Mouse (Mus musculus) CH12F3 (cell line): ENCODE results near the gene Car3.
"Not testable (repeated sequence)": the region's sequence is repeated elsewhere in the genome, so short reads cannot be mapped to it uniquely, and the experiment has no call there.

Source experiments
- in situ Hi-C: fragments of 300-500 bp; cut with MboI; formaldehyde crosslinking; loops from 2 replicates; pipeline ENCODE4 v1.14.3; 2020; ENCODE audit warnings: low sequenced_read_pairs

The Car3 gene

GRCm38 (mm10) chr3:14863022-14863711 lies at the start of gene Car3:
Car3 (plus strand) TSS chr3:14863512.
- in situ Hi-C loops = no loop called here

- in situ Hi-C loops = not testable (repeated sequence)
Measured at GRCm38 (mm10) chr3:14815396-14815795, 47.9 kb upstream of the Car3 start.

GRCm38 (mm10) chr3:14819844-14820504 lies 43.3 kb upstream of the Car3 start:
- in situ Hi-C loops = no loop called here

DNA sequence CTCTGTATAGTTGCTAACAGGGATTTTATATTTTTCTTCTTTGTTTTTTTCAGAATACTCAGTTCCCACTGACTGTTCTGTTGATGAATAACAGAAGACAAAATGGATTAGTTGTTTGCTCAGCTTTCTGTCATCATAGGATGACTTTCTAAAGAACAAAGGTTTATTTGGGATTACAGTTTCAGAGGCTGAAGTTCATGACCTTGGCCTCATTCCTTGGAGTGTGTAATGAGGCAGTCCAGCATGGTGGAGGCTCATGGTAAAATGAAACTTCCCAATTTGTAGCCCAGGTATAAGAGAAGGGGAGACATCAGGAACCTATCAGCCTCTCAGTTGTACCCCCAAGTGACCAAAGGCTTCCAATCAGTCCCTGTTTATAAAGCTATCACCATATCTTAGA lies 34.4 kb upstream of the Car3 start:
- in situ Hi-C loops = no loop called here

DNA sequence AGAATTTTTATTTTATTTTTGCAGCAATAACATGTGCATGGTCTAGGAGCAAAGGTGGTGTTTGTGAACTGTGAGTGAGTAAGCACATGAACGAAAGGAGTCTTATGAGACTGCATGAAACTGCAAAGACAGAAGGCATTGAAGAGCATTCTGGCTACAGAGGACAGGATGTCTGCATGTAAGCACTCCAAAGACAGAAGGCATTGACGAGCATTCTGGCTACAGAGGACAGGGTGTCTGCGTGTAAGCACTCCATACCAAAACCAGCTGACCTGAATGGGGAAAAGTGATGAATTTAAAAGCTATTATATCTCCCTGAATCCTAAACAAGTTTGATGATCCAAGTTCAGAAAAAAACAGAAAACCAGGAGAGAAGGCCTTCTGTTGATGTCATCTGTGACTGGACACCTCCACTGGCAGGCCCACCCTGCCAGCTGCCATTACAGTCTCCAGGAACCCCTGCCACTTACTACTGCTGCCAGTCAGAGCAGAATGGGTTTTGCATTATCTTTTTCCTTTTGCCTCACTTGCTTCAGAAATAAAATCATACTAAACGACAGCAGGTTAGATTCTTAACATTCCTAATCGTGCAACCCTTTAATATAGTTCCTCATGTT lies 32.0 kb upstream of the Car3 start:
- in situ Hi-C loops = no loop called here

GRCm38 (mm10) chr3:14832766-14833165 lies 30.5 kb upstream of the Car3 start:
- in situ Hi-C loops = no loop called here

GRCm38 (mm10) chr3:14838936-14839335 lies 24.4 kb upstream of the Car3 start:
- in situ Hi-C loops = no loop called here

- in situ Hi-C loops = no loop called here
Measured at GRCm38 (mm10) chr3:14839466-14840118, 23.7 kb upstream of the Car3 start.

GRCm38 (mm10) chr3:14848587-14849254 lies 14.6 kb upstream of the Car3 start:
- in situ Hi-C loops = no loop called here

- in situ Hi-C loops = no loop called here
Measured at GRCm38 (mm10) chr3:14853966-14854365, 9.3 kb upstream of the Car3 start.

GRCm38 (mm10) chr3:14854446-14854845 lies 8.9 kb upstream of the Car3 start:
- in situ Hi-C loops = no loop called here

GRCm38 (mm10) chr3:14857874-14858273 lies 5.4 kb upstream of the Car3 start:
- in situ Hi-C loops = no loop called here

GRCm38 (mm10) chr3:14860291-14860690 lies 3.0 kb upstream of the Car3 start:
- in situ Hi-C loops = no loop called here

DNA sequence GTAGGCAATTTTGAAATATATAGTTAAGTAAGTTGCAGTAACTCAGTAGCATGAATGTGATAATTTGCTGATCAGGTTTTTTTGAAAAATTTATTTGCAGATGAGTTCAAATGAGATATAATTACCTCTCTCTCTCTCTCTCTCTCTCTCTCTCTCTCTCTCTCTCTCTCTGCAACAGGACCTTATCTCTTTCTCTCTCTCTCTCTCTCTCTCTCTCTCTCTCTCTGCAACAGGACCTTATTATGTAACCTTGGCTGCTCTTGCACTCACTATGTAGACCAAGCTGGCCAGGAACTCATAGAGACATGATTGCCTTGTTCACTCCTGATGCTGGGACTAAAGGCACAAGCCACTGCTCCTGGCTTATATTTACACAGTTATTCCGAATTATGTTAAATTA lies 2.1 kb upstream of the Car3 start:
- in situ Hi-C loops = no loop called here

DNA sequence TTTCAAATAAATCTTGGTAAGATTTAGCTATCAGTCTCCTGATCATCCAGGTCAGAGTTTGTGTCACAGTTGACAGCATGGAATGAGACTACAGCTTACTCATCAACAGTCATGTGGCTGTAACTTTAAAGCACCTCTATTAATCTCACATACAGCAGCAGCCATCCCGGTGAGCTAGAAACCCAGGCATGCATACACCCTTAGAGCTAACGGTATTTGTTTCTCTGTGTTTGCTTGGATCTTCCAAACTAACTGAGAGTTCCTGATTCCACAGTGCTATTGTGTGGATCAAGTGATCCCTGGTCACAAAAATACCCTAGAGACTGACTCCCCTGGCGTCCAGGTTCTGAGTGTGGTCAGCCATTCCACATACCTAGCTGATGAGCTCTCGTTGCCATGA lies 1.5 kb upstream of the Car3 start:
- in situ Hi-C loops = no loop called here

DNA sequence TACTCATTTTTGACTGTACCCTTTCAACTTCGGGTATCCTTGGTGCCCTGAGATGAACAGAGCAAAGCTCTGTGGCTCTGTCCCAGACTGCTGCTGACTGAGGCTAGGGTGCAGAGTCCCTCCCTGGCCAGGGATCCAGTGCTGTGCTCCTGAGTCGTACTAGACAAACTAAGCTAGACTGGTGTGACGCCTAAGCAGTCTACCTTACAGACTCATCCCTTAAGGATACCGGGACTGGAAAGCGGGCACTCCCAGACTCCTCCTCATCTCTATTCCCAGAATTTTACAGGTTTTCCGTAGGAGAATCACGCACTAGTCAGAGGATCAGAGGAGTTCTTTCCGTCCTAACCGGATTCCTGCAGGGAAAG lies 674 bp upstream of the Car3 start:
- in situ Hi-C loops = no loop called here

- in situ Hi-C loops = no loop called here
Measured at GRCm38 (mm10) chr3:14863922-14864321, 610 bp downstream of the Car3 start.

DNA sequence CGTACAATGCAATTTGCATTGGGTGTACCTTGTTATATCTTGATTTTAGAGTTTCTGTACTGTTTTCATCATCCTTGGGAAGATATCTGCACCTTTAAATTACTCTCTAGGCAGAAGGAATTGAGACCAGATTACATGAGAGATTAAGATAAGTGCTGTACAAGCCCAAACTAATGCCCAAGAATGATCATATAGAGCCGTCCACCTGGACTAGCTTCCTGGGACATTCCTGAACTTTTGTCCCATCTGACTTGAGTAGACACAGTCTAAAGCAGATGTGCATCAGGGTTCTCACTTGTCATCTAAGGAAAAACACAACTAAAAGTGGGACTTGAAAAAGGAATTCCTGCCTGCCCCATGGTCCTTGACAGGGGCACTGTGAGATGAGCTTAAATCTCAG lies 2.6 kb downstream of the Car3 start:
- in situ Hi-C loops = no loop called here

DNA sequence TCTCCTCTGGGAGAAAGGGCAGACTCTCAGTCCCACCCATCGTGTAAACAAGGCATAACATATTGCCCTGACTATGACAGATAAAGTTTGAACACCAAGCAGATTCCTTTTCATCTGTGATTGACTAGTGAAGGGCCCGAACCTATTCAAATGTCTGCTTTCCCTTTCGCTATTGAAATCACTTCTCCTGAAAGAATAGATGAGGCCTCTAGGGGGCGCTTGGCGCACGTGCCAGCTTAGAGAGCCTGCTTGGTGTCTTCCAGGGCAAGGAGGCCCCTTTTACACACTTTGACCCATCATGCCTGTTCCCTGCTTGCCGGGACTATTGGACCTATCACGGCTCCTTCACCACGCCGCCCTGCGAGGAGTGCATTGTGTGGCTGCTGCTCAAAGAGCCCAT lies 6.5 kb downstream of the Car3 start:
- in situ Hi-C loops = loop anchor here (10.0 kb wide), 2 partner anchors 325 to 375 kb away; no protein-coding TSS in a partner anchor

DNA sequence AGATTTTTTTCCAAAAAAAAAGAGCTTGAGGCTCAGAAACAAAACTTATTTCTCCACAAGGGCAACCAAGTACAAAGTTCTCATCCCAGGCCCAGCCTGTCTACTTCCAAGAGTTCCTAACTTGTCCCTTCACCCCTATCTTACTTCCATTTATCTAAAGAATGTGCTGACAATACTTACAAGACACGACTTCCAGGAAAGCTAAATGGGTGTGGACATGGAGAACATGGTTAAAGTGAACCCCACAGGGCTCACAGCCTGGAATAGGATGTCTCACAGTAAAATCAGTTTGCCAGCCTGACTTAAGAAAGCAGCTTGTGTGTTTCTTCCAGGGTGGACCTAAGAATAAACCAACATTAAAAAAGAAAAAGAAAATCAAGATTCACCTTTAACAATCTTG lies 7.2 kb downstream of the Car3 start:
- in situ Hi-C loops = loop anchor here (10.0 kb wide), 2 partner anchors 324 to 374 kb away; no protein-coding TSS in a partner anchor

GRCm38 (mm10) chr3:14871386-14871785 lies 8.1 kb downstream of the Car3 start:
- in situ Hi-C loops = loop anchor here (10.0 kb wide), 2 partner anchors 323 to 373 kb away; no protein-coding TSS in a partner anchor
